Mouse (Mus musculus) ES-E14 (cell line): ENCODE measurements around the gene Mt1.

Experiments used
- CHD2 ChIP-seq: IDR thresholded peaks from 2 replicates; pipeline ENCODE4 v1.6.1; 2014; ENCODE audit warnings: mild to moderate bottlenecking, low read depth, low read length, inconsistent platforms
- HCFC1 ChIP-seq: IDR thresholded peaks from 2 replicates; pipeline ENCODE4 v1.6.1; 2012; ENCODE audit warnings: low read length, inconsistent platforms, borderline replicate concordance; ENCODE audit not compliant: insufficient read depth
- MAFK ChIP-seq: IDR thresholded peaks from 2 replicates; pipeline ENCODE4 v1.6.1; 2014; ENCODE audit warnings: mild to moderate bottlenecking, low read depth, low read length, inconsistent platforms; ENCODE audit not compliant: insufficient read depth
- ZC3H11A ChIP-seq: IDR thresholded peaks from 2 replicates; pipeline ENCODE4 v1.6.1; 2012; ENCODE audit warnings: low read depth, mild to moderate bottlenecking, inconsistent platforms, low read length, borderline replicate concordance
- ZNF384 ChIP-seq: IDR thresholded peaks from 2 replicates; pipeline ENCODE4 v1.6.1; 2012; ENCODE audit warnings: low read depth, low read length, inconsistent platforms

- TF ChIP-seq CHD2, result no peak
- no peak for TF ChIP-seq ZNF384
- no peak for TF ChIP-seq HCFC1
- no peak for TF ChIP-seq MAFK
- TF ChIP-seq ZC3H11A, result no peak
These were observed 41.9 kb upstream of the Mt1 start, which contains the start of gene Mt4 for GRCm38 (mm10) chr8:94136933-94137332.
